Comparison of ENCODE assay signal across 17 mouse cellular contexts in genomic region chr17:49205095-49205494, GRCm38 (mm10).
DNase-seq lines count a peak whose midpoint lies in the region; ATAC-seq and TF ChIP-seq lines count a peak whose summit lies in the region.
"Had no signal": no experiment of that assay in that cellular context is flagged by ENCODE, and none has a peak within 500 bp of the region (broad histone marks: within the 10 kb centered on the region; RNA-seq: fewer than 3 reads in every experiment).

No protein-coding gene starts in this region.

- ATAC-seq in liver, postnatal 0 days, result no peak
- ATAC-seq in hindbrain, embryonic 13.5 days (ENCODE audit: low FRiP score), result 0 out of 2 replicates have a peak, but pooled peaks have one; percentile 23
- ATAC-seq in granulocyte monocyte progenitor cell, adult 5-6 weeks (replicated peaks; ENCODE audit: poor library complexity, severe bottlenecking), result no peak
- ATAC-seq: midbrain, embryonic 16.5 days had no signal

- TF ChIP-seq POLR2A in liver, adult 2 months (IDR thresholded peaks at IDR 0.05; ENCODE audit: extremely low read depth, insufficient read depth, low read length), result no peak
- no peak for TF ChIP-seq POLR2A in kidney, adult 2 months (IDR thresholded peaks at IDR 0.05; ENCODE audit: low read depth, low read length)

- H3K27me3 ChIP-seq in liver, adult 2 months (ENCODE audit: control insufficient read depth, insufficient read depth, low read length), result no peaks in the 10 kb centered on the region
- no peaks in the 10 kb centered on the region for H3K27me3 ChIP-seq in liver, postnatal 0 days (ENCODE audit: insufficient read depth, low read length)
- H3K27me3 ChIP-seq in hindbrain, embryonic 13.5 days, result 0 out of 2 replicates have a peak, but pooled peaks cover 7% of the 10 kb centered on the region
- H3K27me3 ChIP-seq in kidney, adult 2 months (replicated peaks; ENCODE audit: control insufficient read depth, insufficient read depth, low read length), result no peaks in the 10 kb centered on the region; the same call in 1 of the 2 replicates
- H3K27me3 ChIP-seq: heart, embryonic 12.5 days; limb, embryonic 13.5 days had no signal

- H3K36me3 ChIP-seq in liver, adult 2 months (ENCODE audit: control insufficient read depth, insufficient read depth, low read length), result no peaks in the 10 kb centered on the region
- no peaks in the 10 kb centered on the region for H3K36me3 ChIP-seq in liver, postnatal 0 days (replicated peaks; ENCODE audit: insufficient read depth, low read length)
- H3K36me3 ChIP-seq in hindbrain, embryonic 13.5 days, result no peaks in the 10 kb centered on the region
- H3K36me3 ChIP-seq in kidney, adult 2 months (ENCODE audit: control insufficient read depth, insufficient read depth, low read length), result no peaks in the 10 kb centered on the region
- H3K36me3 ChIP-seq: G1E; heart, embryonic 12.5 days; limb, embryonic 13.5 days had no signal

- no peak overlapping the region for H3K9ac ChIP-seq in liver, adult 2 months (ENCODE audit: low read depth, low read length)
- H3K9ac ChIP-seq in liver, postnatal 0 days (replicated peaks), result no peak overlapping the region
- no peak overlapping the region for H3K9ac ChIP-seq in hindbrain, embryonic 13.5 days
- H3K9ac ChIP-seq: heart, embryonic 12.5 days; limb, embryonic 13.5 days had no signal

- DNase-seq in liver, adult 2 months (ENCODE audit: extremely low read depth, low read depth, low spot score), result peak; percentile 35
- no peak for DNase-seq in liver, postnatal 0 days
- DNase-seq in kidney, adult 2 months, result peak; percentile 78
- DNase-seq in kidney, postnatal 25 days, result peak; percentile 47 to 71
- no peak for DNase-seq in layer of hippocampus, adult 18-20 months (ENCODE audit: low spot score in 2 of 2)
- no peak for DNase-seq in ovary, postnatal 10 days (ENCODE audit: low spot score)
- DNase-seq: adrenal gland, adult 8-10 months; cerebellum, adult 2 months; gastrocnemius, postnatal 14 days; heart, postnatal 36 days; lung, postnatal 36 days had no signal

- 0 out of 2 replicates have a peak, but pooled peaks cover 3% of the 10 kb centered on the region for H3K9me3 ChIP-seq in liver, postnatal 0 days (ENCODE audit: low read length)
- H3K9me3 ChIP-seq in hindbrain, embryonic 13.5 days, result 0 out of 2 replicates have a peak, but pooled peaks cover 7% of the 10 kb centered on the region

- no peak overlapping the region for H3K4me2 ChIP-seq in liver, postnatal 0 days (ENCODE audit: low read depth, low read length)
- no peak overlapping the region for H3K4me2 ChIP-seq in hindbrain, embryonic 13.5 days
- H3K4me2 ChIP-seq: heart, embryonic 12.5 days; limb, embryonic 13.5 days had no signal

- no peak for TF ChIP-seq CTCF in liver, adult 2 months (IDR thresholded peaks at IDR 0.05; ENCODE audit: low read depth, low read length)
- no peak for TF ChIP-seq CTCF in liver, postnatal 0 days (IDR thresholded peaks at IDR 0.05; ENCODE audit: low read depth)
- TF ChIP-seq CTCF in kidney, adult 2 months (conservative IDR thresholded peaks at IDR 0.05; ENCODE audit: insufficient read depth, insufficient read length, low read depth, low read length), result no peak

- H3K79me2 ChIP-seq in liver, adult 2 months (ENCODE audit: control insufficient read depth, insufficient read depth, low read length), result no peaks in the 10 kb centered on the region

- no peak overlapping the region for H3K4me3 ChIP-seq in liver, adult 2 months (ENCODE audit: insufficient read depth, low read depth, low read length)
- no peak overlapping the region for H3K4me3 ChIP-seq in liver, postnatal 0 days (ENCODE audit: low read depth, low read length)
- no peak overlapping the region for H3K4me3 ChIP-seq in hindbrain, embryonic 13.5 days
- no peak overlapping the region for H3K4me3 ChIP-seq in kidney, adult 2 months (ENCODE audit: insufficient read depth, low read depth, low read length)
- H3K4me3 ChIP-seq: heart, embryonic 12.5 days; limb, embryonic 13.5 days had no signal

- no peak overlapping the region for H3K27ac ChIP-seq in liver, adult 2 months (replicated peaks; ENCODE audit: insufficient read depth, low read depth, low read length)
- no peak overlapping the region for H3K27ac ChIP-seq in liver, postnatal 0 days (ENCODE audit: low read depth)
- H3K27ac ChIP-seq in hindbrain, embryonic 13.5 days, result no peak overlapping the region; the same call in 1 of the 2 replicates
- no peak overlapping the region for H3K27ac ChIP-seq in kidney, adult 2 months (ENCODE audit: insufficient read depth, low read depth, low read length)
- H3K27ac ChIP-seq: limb, embryonic 13.5 days had no signal

- WGBS in liver, adult 2 months, result 21% methylated on average over 5 of the region's 5 CpGs
- 25% methylated on average over 5 of the region's 5 CpGs for WGBS in liver, postnatal 0 days (ENCODE audit: insufficient replicate concordance)
- WGBS in hindbrain, embryonic 13.5 days, result 14% methylated on average over 5 of the region's 5 CpGs
- WGBS in kidney, adult 2 months, result 9% methylated on average over 5 of the region's 5 CpGs

- no peaks in the 10 kb centered on the region for H3K4me1 ChIP-seq in liver, adult 2 months (ENCODE audit: control insufficient read depth, insufficient read depth, low read length)
- no peaks in the 10 kb centered on the region for H3K4me1 ChIP-seq in liver, postnatal 0 days (ENCODE audit: insufficient read depth)
- H3K4me1 ChIP-seq in hindbrain, embryonic 13.5 days (replicated peaks), result peaks cover 15% of the 10 kb centered on the region
- H3K4me1 ChIP-seq in kidney, adult 2 months (ENCODE audit: control insufficient read depth, insufficient read depth, low read length), result no peaks in the 10 kb centered on the region
- H3K4me1 ChIP-seq: heart, embryonic 12.5 days had no signal

- TF ChIP-seq EP300 in liver, postnatal 0 days (IDR thresholded peaks at IDR 0.05; ENCODE audit: low read depth), result no peak

Comparison
In these comparisons a context has a peak if more than half of its experiments do, and no peak if none do; other contexts are left out.
1. DNase-seq: peak in liver, adult 2 months (single experiment), kidney, adult 2 months (single experiment) and kidney, postnatal 25 days (2 of 2); none in liver, postnatal 0 days (single experiment), layer of hippocampus, adult 18-20 months (0 of 2) and ovary, postnatal 10 days (single experiment).